Mouse (Mus musculus): ENCODE measurements around the gene Nr1h4.

GRCm38 (mm10) chr10:89491321-89491720 lies 42.1 kb downstream of the Nr1h4 start:
- TF ChIP-seq POLR2A (IDR thresholded peaks at IDR 0.05; ENCODE audit: borderline replicate concordance, control insufficient read depth, low read depth, low read length) (no peak), CTCF (IDR thresholded peaks at IDR 0.05; ENCODE audit: control insufficient read depth, insufficient read depth, low read length) (no peak)
